Mouse (Mus musculus) cerebellum, adult 8-10 months (tissue): ENCODE data around the gene Pde11a.
"Not testable (repeated sequence)": the region's sequence is repeated elsewhere in the genome, so short reads cannot be mapped to it uniquely, and the experiment has no call there.

Experiments
- DNase-seq: peaks from one replicate; pipeline ENCODE4 v3.0.0; 2022

Gene Pde11a

GRCm38 (mm10) chr2:75985124-75985523 is 353.4 kb downstream of the Pde11a start:
- peak; percentile 54 for DNase-seq

GRCm38 (mm10) chr2:75983847-75984246 is 354.7 kb downstream of the Pde11a start:
- no peak for DNase-seq

GRCm38 (mm10) chr2:75983091-75983490 is 355.5 kb downstream of the Pde11a start:
- DNase-seq = no peak

GRCm38 (mm10) chr2:75982626-75983025 is 355.9 kb downstream of the Pde11a start:
- no peak for DNase-seq

GRCm38 (mm10) chr2:75981440-75982081 is 357.0 kb downstream of the Pde11a start, which contains the start of gene Ttc30a1:
TSS of gene Ttc30a1 (minus strand) at chr2:75981967.
- DNase-seq = peak; percentile 78

- not testable (repeated sequence) for DNase-seq
These were observed 357.6 kb downstream of the Pde11a start for GRCm38 (mm10) chr2:75980933-75981439.

- not testable (repeated sequence) for DNase-seq
These were observed 360.7 kb downstream of the Pde11a start, which contains the start of gene Ttc30a2 for GRCm38 (mm10) chr2:75977752-75978368. TSS of gene Ttc30a2 (minus strand) at chr2:75978170.

GRCm38 (mm10) chr2:75976070-75976469 is 362.5 kb downstream of the Pde11a start:
- DNase-seq = not testable (repeated sequence)

- no peak for DNase-seq
These were observed 364.4 kb downstream of the Pde11a start for GRCm38 (mm10) chr2:75974131-75974530.

- DNase-seq = peak; percentile 66
These were observed 373.6 kb downstream of the Pde11a start for GRCm38 (mm10) chr2:75964972-75965371.

GRCm38 (mm10) chr2:75964512-75964911 is 374.1 kb downstream of the Pde11a start:
- DNase-seq = peak; percentile 44

- DNase-seq = no peak
These were observed 374.5 kb downstream of the Pde11a start for GRCm38 (mm10) chr2:75964051-75964450.

- DNase-seq = no peak
These were observed 375.2 kb downstream of the Pde11a start for GRCm38 (mm10) chr2:75963211-75963840.

- no peak for DNase-seq
These were observed 377.9 kb downstream of the Pde11a start for GRCm38 (mm10) chr2:75960366-75961330.

GRCm38 (mm10) chr2:75959850-75960365 is 378.7 kb downstream of the Pde11a start:
- DNase-seq = no peak

- no peak for DNase-seq
These were observed 379.3 kb downstream of the Pde11a start for GRCm38 (mm10) chr2:75959183-75959849.

GRCm38 (mm10) chr2:75955709-75956108 is 382.9 kb downstream of the Pde11a start:
- DNase-seq = no peak

- no peak for DNase-seq
These were observed 385.3 kb downstream of the Pde11a start for GRCm38 (mm10) chr2:75953320-75953719.

- no peak for DNase-seq
These were observed 387.9 kb downstream of the Pde11a start for GRCm38 (mm10) chr2:75950685-75951084.
